Mouse (Mus musculus): ENCODE measurements around the gene Dennd1a. TPM values are rescaled to one million over a fixed set of nuclear protein-coding genes. Genes with fewer than 3 reads are reported as not detected.

Dennd1a gene
- polyA plus RNA-seq, 1 experiment from 2014 or later: 10.2 TPM

- Histone ChIP-seq H3K4me1 (ENCODE audit: control insufficient read depth, insufficient read depth, low read length) (no peaks in the 10 kb centered on the region), H3K36me3 (ENCODE audit: control insufficient read depth, insufficient read depth, low read length) (no peaks in the 10 kb centered on the region), H3K9me3 (replicated peaks; ENCODE audit: control insufficient read depth, low read length) (no peaks in the 10 kb centered on the region), H3K9ac (ENCODE audit: low read length) (no peak overlapping the region), H3K27ac (ENCODE audit: low read length) (no peak overlapping the region), H3K4me2 (ENCODE audit: low read depth, low read length) (no peak overlapping the region), H3K27me3 (ENCODE audit: control insufficient read depth, insufficient read depth, low read length) (no peaks in the 10 kb centered on the region), H3K4me3 (replicated peaks; ENCODE audit: low read length) (no peak overlapping the region)
- WGBS: 71% methylated on average over 5 of the region's 5 CpGs
- no peak for ATAC-seq (ENCODE audit: insufficient read depth, low FRiP score)
These were observed 419.8 kb downstream of the Dennd1a start for GRCm38 (mm10) chr2:37867387-37867786.

- no peaks in the 10 kb centered on the region for H3K27me3 ChIP-seq (ENCODE audit: control insufficient read depth, insufficient read depth, low read length)
- no peaks in the 10 kb centered on the region for H3K9me3 ChIP-seq (replicated peaks; ENCODE audit: control insufficient read depth, low read length)
- H3K4me1 ChIP-seq (ENCODE audit: control insufficient read depth, insufficient read depth, low read length): no peaks in the 10 kb centered on the region
- no peak for ATAC-seq (ENCODE audit: insufficient read depth, low FRiP score)
- WGBS: 86% methylated on average over 1 of the region's 1 CpGs
- H3K36me3 ChIP-seq (ENCODE audit: control insufficient read depth, insufficient read depth, low read length): no peaks in the 10 kb centered on the region
- H3K4me3 ChIP-seq (replicated peaks; ENCODE audit: low read length): no peak overlapping the region
- no peak overlapping the region for H3K9ac ChIP-seq (ENCODE audit: low read length)
- H3K4me2 ChIP-seq (ENCODE audit: low read depth, low read length): no peak overlapping the region
- no peak overlapping the region for H3K27ac ChIP-seq (ENCODE audit: low read length)
These were observed 429.7 kb downstream of the Dennd1a start for GRCm38 (mm10) chr2:37857472-37857871.

GRCm38 (mm10) chr2:37856955-37857354 is 430.2 kb downstream of the Dennd1a start:
- 48% methylated on average over 3 of the region's 3 CpGs for WGBS
- Histone ChIP-seq H3K4me3 (replicated peaks; ENCODE audit: low read length) (no peak overlapping the region), H3K27me3 (ENCODE audit: control insufficient read depth, insufficient read depth, low read length) (no peaks in the 10 kb centered on the region), H3K4me1 (ENCODE audit: control insufficient read depth, insufficient read depth, low read length) (no peaks in the 10 kb centered on the region), H3K9ac (ENCODE audit: low read length) (no peak overlapping the region), H3K9me3 (replicated peaks; ENCODE audit: control insufficient read depth, low read length) (no peaks in the 10 kb centered on the region), H3K4me2 (ENCODE audit: low read depth, low read length) (no peak overlapping the region), H3K36me3 (ENCODE audit: control insufficient read depth, insufficient read depth, low read length) (no peaks in the 10 kb centered on the region), H3K27ac (ENCODE audit: low read length) (no peak overlapping the region)
- no peak for ATAC-seq (ENCODE audit: insufficient read depth, low FRiP score)

- ATAC-seq (ENCODE audit: insufficient read depth, low FRiP score): peak; percentile 75; the same call in 1 of the 2 replicates
- 64% methylated on average over 2 of the region's 2 CpGs for WGBS
These were observed 432.0 kb downstream of the Dennd1a start for GRCm38 (mm10) chr2:37855226-37855625.

GRCm38 (mm10) chr2:37853878-37854435 is 433.2 kb downstream of the Dennd1a start:
- Histone ChIP-seq H3K36me3 (ENCODE audit: control insufficient read depth, insufficient read depth, low read length) (no peaks in the 10 kb centered on the region), H3K4me2 (ENCODE audit: low read depth, low read length) (no peak overlapping the region), H3K4me1 (ENCODE audit: control insufficient read depth, insufficient read depth, low read length) (no peaks in the 10 kb centered on the region), H3K4me3 (replicated peaks; ENCODE audit: low read length) (no peak overlapping the region), H3K27ac (ENCODE audit: low read length) (no peak overlapping the region), H3K27me3 (ENCODE audit: control insufficient read depth, insufficient read depth, low read length) (no peaks in the 10 kb centered on the region), H3K9ac (ENCODE audit: low read length) (no peak overlapping the region), H3K9me3 (replicated peaks; ENCODE audit: control insufficient read depth, low read length) (no peaks in the 10 kb centered on the region)
- ATAC-seq (ENCODE audit: insufficient read depth, low FRiP score): no peak
- 73% methylated on average over 1 of the region's 1 CpGs for WGBS

More at GRCm38 (mm10) chr2:37855226-37855625, 432.0 kb downstream of the Dennd1a start:
- no peaks in the 10 kb centered on the region for H3K27me3 ChIP-seq (ENCODE audit: control insufficient read depth, insufficient read depth, low read length)
- H3K9me3 ChIP-seq (replicated peaks; ENCODE audit: control insufficient read depth, low read length): no peaks in the 10 kb centered on the region
- no peak overlapping the region for H3K9ac ChIP-seq (ENCODE audit: low read length)
- H3K4me3 ChIP-seq (replicated peaks; ENCODE audit: low read length): no peak overlapping the region
- no peaks in the 10 kb centered on the region for H3K36me3 ChIP-seq (ENCODE audit: control insufficient read depth, insufficient read depth, low read length)
- no peak overlapping the region for H3K4me2 ChIP-seq (ENCODE audit: low read depth, low read length)
- no peak overlapping the region for H3K27ac ChIP-seq (ENCODE audit: low read length)
- H3K4me1 ChIP-seq (ENCODE audit: control insufficient read depth, insufficient read depth, low read length): no peaks in the 10 kb centered on the region

- Histone ChIP-seq H3K27ac (ENCODE audit: low read length) (no peak overlapping the region), H3K9me3 (replicated peaks; ENCODE audit: control insufficient read depth, low read length) (no peaks in the 10 kb centered on the region), H3K36me3 (ENCODE audit: control insufficient read depth, insufficient read depth, low read length) (no peaks in the 10 kb centered on the region), H3K4me2 (ENCODE audit: low read depth, low read length) (no peak overlapping the region), H3K9ac (ENCODE audit: low read length) (no peak overlapping the region), H3K4me1 (ENCODE audit: control insufficient read depth, insufficient read depth, low read length) (no peaks in the 10 kb centered on the region), H3K27me3 (ENCODE audit: control insufficient read depth, insufficient read depth, low read length) (no peaks in the 10 kb centered on the region), H3K4me3 (replicated peaks; ENCODE audit: low read length) (no peak overlapping the region)
- ATAC-seq (ENCODE audit: insufficient read depth, low FRiP score): peak; percentile 68; the same call in 1 of the 2 replicates
- 73% methylated on average over 1 of the region's 1 CpGs for WGBS
These were observed 436.6 kb downstream of the Dennd1a start for GRCm38 (mm10) chr2:37850626-37851025.

- Histone ChIP-seq H3K4me1 (ENCODE audit: control insufficient read depth, insufficient read depth, low read length) (no peaks in the 10 kb centered on the region), H3K27ac (ENCODE audit: low read length) (no peak overlapping the region), H3K4me2 (ENCODE audit: low read depth, low read length) (no peak overlapping the region), H3K27me3 (ENCODE audit: control insufficient read depth, insufficient read depth, low read length) (no peaks in the 10 kb centered on the region), H3K36me3 (ENCODE audit: control insufficient read depth, insufficient read depth, low read length) (0 out of 2 replicates have a peak, but pooled peaks cover 4% of the 10 kb centered on the region), H3K4me3 (replicated peaks; ENCODE audit: low read length) (no peak overlapping the region), H3K9ac (ENCODE audit: low read length) (no peak overlapping the region), H3K9me3 (replicated peaks; ENCODE audit: control insufficient read depth, low read length) (no peaks in the 10 kb centered on the region)
- no peak for ATAC-seq (ENCODE audit: insufficient read depth, low FRiP score)
- 85% methylated on average over 3 of the region's 3 CpGs for WGBS
These were observed 437.8 kb downstream of the Dennd1a start for GRCm38 (mm10) chr2:37849357-37849756.

- no peak for ATAC-seq (ENCODE audit: insufficient read depth, low FRiP score)
These were observed 444.5 kb downstream of the Dennd1a start for GRCm38 (mm10) chr2:37842719-37843118.

GRCm38 (mm10) chr2:37842151-37842569 is 445.0 kb downstream of the Dennd1a start:
- H3K27ac ChIP-seq (ENCODE audit: low read length): 0 out of 2 replicates have a peak overlapping the region, but pooled peaks have one; percentile 34
- WGBS: 15% methylated on average over 7 of the region's 7 CpGs
- no peak overlapping the region for H3K4me3 ChIP-seq (replicated peaks; ENCODE audit: low read length)
- no peak overlapping the region for H3K9ac ChIP-seq (ENCODE audit: low read length)
- H3K9me3 ChIP-seq (replicated peaks; ENCODE audit: control insufficient read depth, low read length): no peaks in the 10 kb centered on the region
- H3K36me3 ChIP-seq (ENCODE audit: control insufficient read depth, insufficient read depth, low read length): 0 out of 2 replicates have a peak, but pooled peaks cover 4% of the 10 kb centered on the region
- peaks cover 9% of the 10 kb centered on the region; the same call in 1 of the 2 replicates for H3K4me1 ChIP-seq (ENCODE audit: control insufficient read depth, insufficient read depth, low read length)
- no peaks in the 10 kb centered on the region for H3K27me3 ChIP-seq (ENCODE audit: control insufficient read depth, insufficient read depth, low read length)
- no peak overlapping the region for H3K4me2 ChIP-seq (ENCODE audit: low read depth, low read length)
- peak; percentile 39; the same call in 1 of the 2 replicates for ATAC-seq (ENCODE audit: insufficient read depth, low FRiP score)

More at GRCm38 (mm10) chr2:37842719-37843118, 444.5 kb downstream of the Dennd1a start:
- no peaks in the 10 kb centered on the region for H3K9me3 ChIP-seq (replicated peaks; ENCODE audit: control insufficient read depth, low read length)
- H3K4me1 ChIP-seq (ENCODE audit: control insufficient read depth, insufficient read depth, low read length): peaks cover 9% of the 10 kb centered on the region; the same call in 1 of the 2 replicates
- H3K4me2 ChIP-seq (ENCODE audit: low read depth, low read length): no peak overlapping the region
- 0 out of 2 replicates have a peak, but pooled peaks cover 4% of the 10 kb centered on the region for H3K36me3 ChIP-seq (ENCODE audit: control insufficient read depth, insufficient read depth, low read length)
- no peak overlapping the region for H3K4me3 ChIP-seq (replicated peaks; ENCODE audit: low read length)
- no peak overlapping the region for H3K9ac ChIP-seq (ENCODE audit: low read length)
- no peaks in the 10 kb centered on the region for H3K27me3 ChIP-seq (ENCODE audit: control insufficient read depth, insufficient read depth, low read length)
- WGBS: 32% methylated on average over 4 of the region's 4 CpGs
- 0 out of 2 replicates have a peak overlapping the region, but pooled peaks have one; percentile 34 for H3K27ac ChIP-seq (ENCODE audit: low read length)
